Mouse (Mus musculus) urinary bladder, postnatal 10 days (tissue): Measurements from ENCODE around the gene Agpat3.
"Not testable (repeated sequence)": the region's sequence is repeated elsewhere in the genome, so short reads cannot be mapped to it uniquely, and the experiment has no call there.

Experiments used
- DNase-seq: peaks from one replicate; pipeline ENCODE4 v3.0.0; 2022; ENCODE audit warnings: low spot score

Gene Agpat3

DNA sequence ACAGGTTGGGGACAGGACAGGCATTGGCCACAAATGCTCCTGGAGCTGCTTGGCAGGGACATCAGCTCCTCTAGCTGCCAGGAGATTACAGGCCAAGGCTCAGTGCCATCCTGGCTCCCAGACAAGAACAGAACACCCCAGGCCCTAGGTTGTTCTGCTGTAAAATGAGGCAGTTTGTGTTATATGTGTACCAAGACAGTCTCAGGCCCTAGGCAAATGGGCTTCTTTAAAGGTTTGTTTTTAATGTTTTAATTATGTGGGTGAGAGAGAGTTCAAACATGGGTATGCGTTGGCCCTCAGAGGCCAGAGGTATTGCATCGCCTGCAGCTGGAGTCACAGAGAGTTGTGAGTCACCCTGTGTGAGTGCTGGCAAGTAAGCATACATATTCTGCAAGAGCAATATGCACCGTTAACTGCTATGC, 8.0 kb upstream of the Agpat3 start:
- no peak for DNase-seq

DNA sequence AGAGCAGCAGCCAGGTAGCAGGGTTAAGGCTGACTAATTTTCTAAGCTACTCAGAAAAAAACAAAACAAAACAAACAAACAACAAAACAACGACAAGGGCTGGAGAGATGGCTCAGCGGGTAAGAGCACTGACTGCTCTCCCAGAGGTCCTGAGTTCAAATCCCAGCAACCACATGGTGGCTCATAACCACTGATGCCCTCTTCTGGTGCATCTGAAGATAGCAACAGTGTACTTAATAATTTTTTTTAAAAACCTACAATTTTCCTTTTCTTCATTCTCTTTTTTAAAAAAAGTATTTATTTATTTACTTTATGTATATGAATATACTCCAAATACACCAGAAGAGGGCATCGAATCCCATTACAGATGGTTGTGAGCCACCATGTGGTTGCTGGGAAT, 6.7 kb upstream of the Agpat3 start:
- not testable (repeated sequence) for DNase-seq

DNA sequence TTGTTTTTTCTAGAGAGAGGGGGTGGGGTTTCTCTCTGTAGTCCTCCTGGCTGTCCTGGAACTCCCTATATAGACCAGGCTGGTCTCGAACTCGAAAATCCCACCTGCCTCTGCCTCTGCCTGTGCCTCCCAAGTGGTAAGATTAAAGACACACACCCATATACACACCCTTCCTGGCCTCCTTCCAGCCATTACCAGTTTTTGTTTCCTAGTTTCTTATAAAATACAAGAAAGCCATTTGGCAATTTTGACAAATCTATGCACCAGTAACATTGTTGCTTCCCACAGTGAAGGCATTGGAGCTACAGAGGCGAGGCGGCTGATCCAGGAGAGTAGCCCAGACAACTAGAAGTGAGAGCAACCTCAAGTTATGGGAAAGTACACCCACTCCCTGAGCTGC, 6.0 kb upstream of the Agpat3 start:
- no peak for DNase-seq

DNA sequence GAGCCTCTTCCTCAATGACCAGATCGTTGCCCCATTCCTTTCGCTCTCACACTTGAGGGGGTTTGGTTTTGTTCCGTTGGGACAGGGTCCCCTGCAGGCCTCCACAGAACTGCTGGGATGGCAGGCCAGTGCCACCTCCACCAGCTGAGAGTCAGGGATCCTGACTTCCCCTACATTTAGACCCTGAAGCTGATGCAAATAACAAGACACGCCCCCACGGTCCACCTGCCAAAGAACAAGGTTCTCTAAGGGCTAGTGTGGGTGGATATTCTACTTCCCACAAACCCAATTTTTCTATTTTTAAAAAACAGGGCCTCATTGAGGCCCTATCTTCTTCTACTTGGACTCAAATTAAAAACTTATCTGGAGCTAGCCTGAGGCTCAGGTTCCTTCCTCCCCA, 5.5 kb upstream of the Agpat3 start:
- DNase-seq, result no peak

DNA sequence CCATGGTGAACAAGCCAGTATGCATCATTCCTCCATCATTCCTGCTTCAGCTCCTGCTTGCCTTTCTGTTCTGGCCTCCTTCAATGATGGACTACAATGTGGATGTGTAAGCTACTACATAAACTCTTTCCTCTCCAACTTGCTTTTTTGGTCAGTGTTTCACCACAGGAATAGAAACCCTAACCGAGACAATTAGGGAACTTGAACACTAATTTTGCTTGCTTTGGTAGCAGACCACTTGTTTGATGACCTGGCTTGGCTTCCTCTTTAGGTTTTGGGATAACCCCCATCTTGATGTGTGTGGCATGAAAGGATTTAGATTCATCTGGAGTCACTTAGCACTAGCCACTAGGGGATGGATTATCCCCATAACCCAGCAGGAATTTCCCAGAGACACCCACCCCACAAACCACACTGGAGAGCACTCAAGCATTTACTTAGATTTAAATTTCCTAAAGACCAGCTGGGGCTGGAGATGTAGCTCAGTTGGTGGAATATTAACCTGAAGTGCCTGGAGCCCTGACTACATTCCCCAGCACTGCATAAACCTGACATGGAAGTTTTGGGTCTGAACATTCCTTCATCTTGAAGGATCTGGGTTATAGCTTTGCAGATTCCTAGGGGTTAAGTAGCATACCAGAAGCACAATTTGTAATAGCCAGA, 3.8 kb upstream of the Agpat3 start:
- no peak for DNase-seq

DNA sequence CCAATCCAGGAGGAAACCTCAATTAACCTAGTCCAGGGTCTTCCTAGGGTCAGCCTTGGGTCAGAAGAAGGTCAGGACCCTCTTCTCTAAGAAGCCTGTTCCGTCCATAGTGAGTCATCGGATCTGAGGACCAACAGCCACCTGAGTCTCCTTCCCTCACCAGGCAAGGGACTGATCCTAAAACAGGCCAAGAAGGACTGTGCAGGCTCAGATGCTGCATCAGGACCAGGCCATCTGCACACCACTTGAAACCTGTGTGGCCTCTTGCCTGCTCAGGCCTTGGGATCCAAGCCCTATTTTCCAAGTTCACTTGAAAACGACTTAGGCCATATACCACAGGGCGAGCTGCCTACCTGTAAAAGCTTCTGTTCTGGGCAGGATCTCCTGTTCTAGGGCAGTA, 907 bp upstream of the Agpat3 start:
- no peak for DNase-seq

DNA sequence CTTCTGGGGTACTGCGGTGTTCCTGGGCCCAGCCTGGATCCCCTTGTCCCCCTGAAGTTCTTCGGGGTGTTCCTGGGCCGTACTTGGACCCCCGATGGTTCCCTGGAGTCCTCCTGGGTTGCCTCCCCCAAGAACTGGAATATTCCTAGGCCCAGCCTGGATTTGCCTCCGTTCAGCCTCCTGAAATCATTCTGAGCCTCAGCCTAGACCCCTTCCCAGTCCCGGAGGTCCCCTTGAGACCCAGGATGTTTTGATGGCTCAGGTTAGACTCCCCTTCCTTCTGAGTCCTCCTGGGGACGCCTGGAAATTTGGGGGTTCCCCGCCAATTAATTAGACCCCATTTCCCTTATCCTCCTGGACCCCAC, 359 bp upstream of the Agpat3 start:
- DNase-seq, result no peak

DNA sequence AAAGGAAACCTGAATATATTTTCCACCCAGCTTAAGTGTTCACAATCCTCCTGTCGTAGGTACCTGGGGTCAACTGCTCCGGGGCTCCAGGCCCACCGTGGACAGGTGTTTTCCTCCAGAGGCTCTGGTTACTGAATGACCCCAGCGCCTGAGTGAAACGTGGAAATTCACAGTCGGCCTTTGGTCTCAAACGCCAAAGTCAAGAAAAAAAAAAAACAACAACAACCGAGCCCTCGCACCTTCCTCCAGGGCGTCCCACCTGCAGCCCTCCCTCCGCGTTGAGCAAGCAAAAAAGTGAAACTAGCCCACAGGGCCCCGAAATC, 764 bp downstream of the Agpat3 start:
- no peak for DNase-seq

DNA sequence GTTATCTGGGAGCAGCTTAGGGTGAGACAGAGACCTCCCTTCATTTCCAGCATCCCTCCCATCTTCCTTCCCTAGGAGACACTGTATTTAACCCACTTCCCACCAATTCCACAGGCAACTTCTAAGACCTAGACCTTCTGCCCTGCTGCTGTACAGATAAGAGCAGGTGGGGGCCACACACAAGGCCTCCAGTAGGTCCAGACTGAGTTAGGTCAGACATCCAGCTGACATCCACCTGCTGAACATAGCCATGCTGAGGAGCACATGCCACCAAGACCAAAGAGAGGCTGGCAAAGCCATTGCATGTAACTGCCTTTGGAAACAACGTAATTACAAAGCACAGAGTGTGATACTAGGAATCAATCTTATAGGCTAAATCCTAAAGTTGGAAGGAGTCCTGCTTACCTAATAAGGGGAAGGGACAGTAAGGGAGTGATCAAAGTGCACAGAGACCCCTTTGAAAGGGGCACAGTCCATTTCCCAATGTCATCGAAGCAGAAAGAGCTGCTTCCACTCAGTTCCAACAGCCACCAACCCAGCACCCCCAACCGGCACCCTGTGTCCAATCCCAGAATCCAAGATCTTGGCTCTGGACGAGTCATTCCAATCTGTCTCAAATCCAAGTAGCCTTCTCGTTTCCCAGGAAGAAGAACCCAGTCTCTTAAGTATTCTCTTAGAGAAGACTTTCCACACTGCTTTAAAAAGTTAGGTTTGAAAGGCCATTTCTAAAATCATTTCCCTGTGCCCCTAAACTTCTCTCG, 1.3 kb downstream of the Agpat3 start:
- DNase-seq, result no peak

DNA sequence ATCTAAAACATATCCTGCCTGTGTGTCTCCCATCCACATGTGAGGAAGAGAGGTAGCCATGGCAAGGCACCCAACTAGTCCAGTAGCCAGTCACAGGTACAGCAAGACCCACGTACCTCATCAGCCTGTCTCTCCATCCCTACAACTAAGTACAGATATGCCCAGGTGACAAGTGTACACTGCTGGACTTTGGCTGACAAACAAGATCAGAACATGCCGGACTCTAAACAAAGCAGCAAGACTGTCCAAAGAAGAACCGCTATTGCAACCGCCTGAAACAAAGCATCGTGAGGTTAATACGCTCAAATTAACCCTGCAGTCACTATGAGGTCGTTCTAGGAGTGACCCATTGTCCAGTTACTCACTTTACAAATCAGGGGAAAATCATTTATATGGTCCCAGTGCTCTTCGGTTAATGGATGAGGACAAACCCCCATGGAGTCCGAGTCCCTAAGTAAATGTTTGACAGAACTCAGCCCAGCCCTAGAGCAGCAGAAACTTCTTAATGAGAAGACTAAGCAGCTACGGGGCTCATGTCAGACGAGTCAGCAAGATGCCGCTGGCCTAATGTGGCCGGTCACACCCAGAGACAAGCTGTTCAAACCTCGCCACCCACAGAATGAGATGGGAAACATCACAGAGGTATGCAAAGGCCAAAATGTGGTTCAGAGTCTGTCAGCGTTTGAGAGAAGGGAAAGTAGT, 2.7 kb downstream of the Agpat3 start:
- DNase-seq, result no peak

DNA sequence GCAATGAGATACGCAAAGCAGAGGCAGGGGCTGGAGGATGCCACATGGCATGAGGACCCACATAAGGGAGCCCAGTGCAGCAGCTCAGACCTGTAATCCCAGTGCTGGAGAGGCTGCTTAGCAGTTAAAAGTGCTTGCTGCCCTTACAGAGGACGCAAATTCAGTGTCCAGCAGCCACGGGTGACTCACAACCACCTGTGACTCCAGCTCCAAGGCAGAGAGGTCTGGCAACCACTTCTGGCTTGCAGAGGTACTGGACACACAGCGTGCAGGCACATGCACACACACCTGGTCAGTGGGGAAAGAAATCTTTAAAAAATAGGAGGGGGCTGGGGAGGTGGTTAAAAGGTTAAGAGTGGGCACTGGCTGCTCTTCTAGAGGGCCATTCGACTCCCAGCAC, 4.1 kb downstream of the Agpat3 start:
- DNase-seq, result no peak

DNA sequence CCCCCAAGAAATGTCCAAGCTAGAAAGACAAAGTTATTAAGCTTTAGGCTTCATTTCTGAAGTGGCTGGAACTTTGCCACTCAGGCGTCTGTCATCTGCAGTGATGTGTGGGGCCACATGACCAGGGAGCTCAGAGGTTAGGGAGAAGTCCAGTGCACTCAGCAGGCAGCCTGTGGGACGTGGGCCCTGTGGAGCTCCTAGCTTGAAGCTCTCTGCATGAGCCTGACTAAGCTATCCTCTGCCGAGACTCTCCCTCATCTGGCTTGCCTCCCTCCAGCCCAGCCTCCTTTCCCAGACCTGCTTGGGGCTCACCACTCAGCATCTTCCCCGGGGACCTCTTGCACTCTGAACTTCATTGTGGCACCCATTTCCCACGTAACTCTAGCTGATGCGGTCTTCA, 4.8 kb downstream of the Agpat3 start:
- DNase-seq, result no peak

DNA sequence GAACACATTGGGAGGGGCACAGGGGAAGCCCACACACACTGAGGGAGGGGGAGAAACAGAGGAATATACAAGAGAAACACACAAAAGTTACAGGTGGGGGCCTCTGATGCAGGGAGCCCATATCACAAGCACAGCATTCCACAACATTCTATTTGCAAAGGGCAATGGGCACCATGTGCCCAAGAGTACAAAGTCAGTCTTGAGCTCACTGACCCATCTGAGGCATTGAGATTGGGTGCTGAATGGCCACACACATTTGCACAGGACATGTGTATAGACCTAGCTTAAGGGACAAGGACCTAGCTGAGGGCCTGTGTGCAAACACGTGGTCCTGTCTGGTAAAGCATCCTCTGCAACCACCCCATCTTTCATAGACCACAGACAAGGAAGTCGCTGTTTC, 6.8 kb downstream of the Agpat3 start:
- DNase-seq, result no peak

DNA sequence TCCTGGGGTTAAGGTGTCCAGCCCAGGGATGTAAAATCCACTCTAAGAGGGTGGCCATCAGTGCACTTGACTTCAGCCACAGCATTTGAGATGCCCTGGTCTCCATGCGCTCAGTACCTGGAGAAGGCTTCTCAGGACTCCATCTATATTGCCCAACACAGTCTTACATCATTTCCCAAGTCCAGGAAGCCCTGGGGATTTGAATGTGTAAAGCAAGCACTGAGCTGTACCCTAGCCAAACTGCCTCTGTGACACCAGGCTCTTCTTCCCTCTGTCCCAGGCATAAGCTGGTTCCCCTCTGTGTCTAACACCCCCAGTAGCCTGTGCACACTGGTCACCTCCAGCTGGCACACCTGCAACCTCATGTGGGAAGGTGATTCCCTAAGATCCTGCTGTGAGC, 10.2 kb downstream of the Agpat3 start:
- no peak for DNase-seq

DNA sequence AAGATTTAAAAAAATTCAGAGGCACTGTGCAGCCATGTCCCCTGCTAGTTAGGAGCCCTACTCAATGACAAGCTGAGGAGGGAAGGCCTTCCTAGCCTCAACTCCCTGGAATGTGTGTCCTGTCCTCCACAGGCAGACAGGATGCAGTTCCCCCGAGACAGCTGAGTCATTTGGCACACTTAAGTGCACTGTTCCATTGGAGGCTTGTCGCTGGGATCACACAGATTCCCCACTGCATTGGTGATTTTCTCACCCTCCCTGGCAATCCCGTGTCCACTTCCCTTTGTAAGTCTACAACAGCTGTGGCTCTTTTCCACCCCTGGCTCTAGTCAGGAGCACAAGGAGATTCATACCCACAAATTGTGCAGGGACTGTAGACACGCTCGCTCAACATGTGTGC, 14.1 kb downstream of the Agpat3 start:
- no peak for DNase-seq

DNA sequence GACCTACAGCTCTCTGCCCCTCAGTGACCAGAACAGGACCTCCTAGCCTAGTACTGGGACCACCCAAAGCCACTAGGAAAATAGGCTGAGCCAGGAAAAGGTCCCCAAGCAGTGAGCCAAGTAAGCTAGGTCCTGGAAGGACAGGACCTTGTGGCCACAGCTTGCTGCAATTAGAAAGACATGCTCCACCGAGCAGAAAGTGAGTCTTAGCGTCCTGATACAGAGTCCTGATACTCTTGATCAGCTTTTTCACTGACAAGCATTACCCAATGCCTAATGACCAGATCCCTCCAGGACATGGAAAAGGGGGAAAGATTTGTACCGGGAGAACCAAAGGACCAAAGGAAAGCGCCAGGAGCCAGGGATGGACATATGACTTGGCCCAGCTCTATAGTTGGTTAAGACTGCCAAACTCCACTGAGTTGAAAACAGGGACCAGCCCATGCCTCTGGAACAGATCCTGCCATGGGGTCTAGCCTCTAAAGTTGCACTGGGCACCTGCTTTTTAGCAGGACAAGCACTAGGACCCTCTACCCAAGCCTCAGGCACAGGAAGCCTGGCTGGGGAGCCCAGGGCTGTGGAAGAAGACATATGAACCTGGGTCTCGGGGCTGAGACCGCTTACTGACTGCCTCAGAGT, 17.2 kb downstream of the Agpat3 start:
- DNase-seq, result no peak

DNA sequence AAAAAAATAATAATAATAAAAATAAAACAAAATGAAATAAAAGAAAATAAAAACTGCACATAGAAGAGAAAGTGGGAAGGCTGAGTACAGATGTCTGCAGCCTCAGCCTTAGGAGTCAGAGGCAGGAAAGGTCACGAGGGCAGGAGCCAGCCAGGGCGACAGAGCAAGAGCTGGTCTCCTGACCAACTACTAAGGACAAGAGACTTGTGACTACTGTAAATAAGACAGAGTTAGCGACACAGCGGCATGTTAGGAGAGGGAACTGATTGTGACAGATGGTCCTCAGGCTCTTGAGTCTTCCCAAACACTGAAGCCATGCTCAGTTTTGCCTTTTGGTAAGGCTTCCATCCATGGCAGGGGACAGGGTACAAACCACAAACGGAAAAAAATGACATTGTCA, 20.7 kb downstream of the Agpat3 start:
- DNase-seq, result no peak

DNA sequence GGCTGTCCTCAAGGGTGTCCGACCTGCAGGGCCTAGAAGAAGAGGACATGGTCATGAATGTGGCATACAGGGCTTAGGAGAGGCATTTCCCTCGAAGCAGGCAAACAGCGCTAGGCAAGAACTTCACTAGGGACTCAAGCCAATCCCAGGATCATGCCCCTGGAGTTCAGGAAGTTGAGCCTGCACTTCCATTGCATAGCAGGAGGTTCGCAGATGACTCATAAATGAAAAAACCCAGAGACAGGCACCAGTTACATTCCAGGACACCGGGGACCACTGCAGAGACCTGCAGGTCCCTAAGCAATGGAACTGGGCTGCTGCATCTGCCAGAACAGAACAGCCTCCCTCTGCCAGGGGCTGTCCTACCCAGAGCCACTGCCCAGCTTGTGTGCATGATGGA, 23.0 kb downstream of the Agpat3 start:
- DNase-seq, result no peak

DNA sequence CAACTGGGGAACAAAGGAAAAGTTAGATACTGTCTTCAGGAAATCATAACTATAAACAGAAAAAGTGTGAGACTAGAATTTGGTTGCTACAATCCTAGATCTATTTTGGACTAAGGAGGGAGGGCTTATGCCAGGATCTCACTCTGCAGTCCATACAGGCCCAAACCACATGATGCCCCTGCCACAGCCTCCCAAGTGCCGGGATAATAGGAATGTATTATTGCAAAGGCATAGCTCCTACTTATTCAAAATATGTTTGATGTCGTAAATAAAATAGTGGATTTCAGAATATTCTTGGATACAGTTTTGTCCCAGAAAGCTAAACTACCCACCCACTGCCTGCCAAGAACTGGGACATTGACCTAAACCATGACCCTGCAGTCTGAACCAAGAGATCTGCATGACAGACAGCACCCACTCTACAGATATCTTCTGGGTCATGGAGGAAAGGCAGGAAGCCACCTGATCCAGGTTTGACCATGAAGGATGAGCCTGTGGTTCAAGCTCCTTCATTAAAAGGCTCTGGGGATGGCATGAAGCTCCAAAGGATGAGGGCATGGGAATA, 24.2 kb downstream of the Agpat3 start:
- no peak for DNase-seq

DNA sequence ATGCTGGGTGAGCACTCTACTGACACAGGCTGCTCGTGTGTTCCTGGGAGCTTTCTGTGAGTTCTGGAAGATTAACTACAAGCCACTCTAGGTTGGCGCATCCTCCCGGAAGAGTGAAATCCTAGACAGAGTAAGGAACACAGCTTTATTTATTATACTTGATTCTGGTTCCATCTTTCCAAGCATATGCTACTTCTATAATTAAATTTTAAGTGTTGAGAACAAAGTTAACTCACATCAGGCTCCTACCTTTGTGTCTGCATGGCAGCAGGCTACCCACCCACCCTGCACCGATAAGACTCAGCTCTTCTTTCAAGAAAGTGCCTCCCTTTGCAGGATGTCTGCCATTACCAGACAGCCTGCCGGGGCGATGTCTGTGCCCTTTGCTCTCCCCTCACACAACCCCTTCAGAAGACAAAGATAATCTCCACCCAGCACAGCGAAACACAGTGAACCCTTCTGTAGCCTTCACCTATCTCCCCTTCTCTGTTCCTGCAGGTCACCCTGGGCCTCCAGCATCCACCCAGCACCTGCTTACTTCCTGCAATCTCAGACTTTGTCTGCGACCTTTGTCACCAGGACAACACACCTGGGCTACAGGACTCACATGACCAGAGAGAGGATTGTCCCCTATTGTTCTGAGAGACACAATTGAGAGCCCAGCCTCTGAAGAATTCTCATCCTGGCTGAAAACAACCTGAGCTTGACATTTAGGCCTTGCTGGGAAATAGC, 26.2 kb downstream of the Agpat3 start:
- DNase-seq, result no peak

DNA sequence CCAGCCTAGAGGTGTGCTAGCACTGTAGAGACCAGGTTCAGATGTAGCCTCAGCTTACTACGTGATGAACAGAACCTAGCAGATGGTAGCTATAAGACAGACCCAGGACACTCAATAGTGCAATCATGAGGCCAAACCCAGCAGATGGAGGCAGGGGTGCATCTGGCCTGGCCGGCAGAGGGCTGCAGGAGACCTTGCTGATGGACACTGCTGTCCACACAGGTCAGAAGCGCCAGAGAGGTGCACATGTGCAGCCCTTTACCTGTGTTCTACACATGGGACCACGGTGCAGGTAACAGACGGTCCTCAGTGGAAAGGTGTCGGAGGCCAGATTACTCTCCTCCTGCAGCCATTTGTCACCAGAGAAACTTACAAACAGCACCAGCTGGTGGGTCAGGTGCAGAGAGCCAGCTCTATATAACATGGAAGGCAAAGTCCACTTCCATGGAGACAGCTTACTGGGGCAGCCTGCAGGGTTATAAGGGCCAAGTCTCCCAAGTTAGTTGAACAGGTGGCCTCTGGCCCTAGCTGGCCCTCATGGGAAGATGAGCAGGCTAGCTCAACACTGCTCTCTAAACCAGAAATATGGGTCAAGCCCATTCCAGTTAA, 27.6 kb downstream of the Agpat3 start:
- DNase-seq, result no peak
